Mouse (Mus musculus) MEL-GATA-1-ER (cell line): Measurements from ENCODE around the gene Olfr893.
"Not testable (repeated sequence)": the region's sequence is repeated elsewhere in the genome, so short reads cannot be mapped to it uniquely, and the experiment has no call there.

Experiments
- DNase-seq: peaks from one replicate; pipeline ENCODE4 v3.0.0-alpha.2; 2012; ENCODE audit warnings: low read depth; ENCODE audit errors: extremely low read depth

Olfr893 gene

GRCm38 (mm10) chr9:38208065-38208464, at the start of gene Olfr893:
Gene Olfr893, plus strand, starts transcription at chr9:38208365.
- no peak for DNase-seq

- not testable (repeated sequence) for DNase-seq
Measured at GRCm38 (mm10) chr9:38168341-38168740, 39.8 kb upstream of the Olfr893 start.

GRCm38 (mm10) chr9:38180721-38181120, 27.4 kb upstream of the Olfr893 start, which contains the start of gene Olfr891:
Gene Olfr891, minus strand, starts transcription at chr9:38180821.
- no peak for DNase-seq

- no peak for DNase-seq
Measured at GRCm38 (mm10) chr9:38217755-38218154, 9.6 kb downstream of the Olfr893 start, which contains the start of gene Olfr894. Gene Olfr894, plus strand, starts transcription at chr9:38218055.

GRCm38 (mm10) chr9:38252474-38252873, 44.3 kb downstream of the Olfr893 start, which contains the start of gene Olfr143:
Gene Olfr143, plus strand, starts transcription at chr9:38252774.
- no peak for DNase-seq
